Mouse (Mus musculus): ENCODE measurements around the gene Aup1. TPM values are rescaled to one million over a fixed set of nuclear protein-coding genes. Genes with fewer than 3 reads are reported as not detected.

Aup1 gene
- polyA plus RNA-seq, 1 experiment = 44.3 TPM

GRCm38 (mm10) chr6:83011255-83011654 is 43.1 kb upstream of the Aup1 start:
- no peak overlapping the region for H3K4me3 ChIP-seq (ENCODE audit: low read depth, low read length)
- H3K27me3 ChIP-seq (ENCODE audit: control insufficient read depth, insufficient read depth, low read length, poor library complexity, severe bottlenecking) = no peaks in the 10 kb centered on the region
- H3K9me3 ChIP-seq (replicated peaks; ENCODE audit: control insufficient read depth, insufficient read depth, low read length, poor library complexity, severe bottlenecking) = no peaks in the 10 kb centered on the region
- TF ChIP-seq CTCF (IDR thresholded peaks at IDR 0.05; ENCODE audit: low read depth, low read length) (no peak), POLR2A (IDR thresholded peaks at IDR 0.05; ENCODE audit: insufficient read depth, low read length) (no peak), EP300 (IDR thresholded peaks at IDR 0.05; ENCODE audit: insufficient read depth, low read depth, low read length) (no peak)
- no peaks in the 10 kb centered on the region for H3K36me3 ChIP-seq (ENCODE audit: control insufficient read depth, insufficient read depth, low read length, poor library complexity, severe bottlenecking)
- no peak overlapping the region for H3K27ac ChIP-seq (ENCODE audit: insufficient read depth, low read length)
- H3K4me1 ChIP-seq (ENCODE audit: control insufficient read depth, insufficient read depth, low read length) = no peaks in the 10 kb centered on the region
- no peak overlapping the region for H3K9ac ChIP-seq (ENCODE audit: low read depth, poor library complexity, severe bottlenecking)

- H3K4me1 ChIP-seq (ENCODE audit: control insufficient read depth, insufficient read depth, low read length) = no peaks in the 10 kb centered on the region
- H3K4me3 ChIP-seq (ENCODE audit: low read depth, low read length) = no peak overlapping the region
- no peak overlapping the region for H3K9ac ChIP-seq (ENCODE audit: low read depth, poor library complexity, severe bottlenecking)
- H3K36me3 ChIP-seq (ENCODE audit: control insufficient read depth, insufficient read depth, low read length, poor library complexity, severe bottlenecking) = no peaks in the 10 kb centered on the region
- no peak overlapping the region for H3K27ac ChIP-seq (ENCODE audit: insufficient read depth, low read length)
- H3K27me3 ChIP-seq (ENCODE audit: control insufficient read depth, insufficient read depth, low read length, poor library complexity, severe bottlenecking) = no peaks in the 10 kb centered on the region
- TF ChIP-seq EP300 (IDR thresholded peaks at IDR 0.05; ENCODE audit: insufficient read depth, low read depth, low read length) (no peak), CTCF (IDR thresholded peaks at IDR 0.05; ENCODE audit: low read depth, low read length) (no peak), POLR2A (IDR thresholded peaks at IDR 0.05; ENCODE audit: insufficient read depth, low read length) (no peak)
- H3K9me3 ChIP-seq (replicated peaks; ENCODE audit: control insufficient read depth, insufficient read depth, low read length, poor library complexity, severe bottlenecking) = no peaks in the 10 kb centered on the region
Observed at GRCm38 (mm10) chr6:83011756-83012155, 42.6 kb upstream of the Aup1 start.

- Histone ChIP-seq H3K4me1 (ENCODE audit: control insufficient read depth, insufficient read depth, low read length) (no peaks in the 10 kb centered on the region), H3K4me3 (ENCODE audit: low read depth, low read length) (no peak overlapping the region), H3K9me3 (replicated peaks; ENCODE audit: control insufficient read depth, insufficient read depth, low read length, poor library complexity, severe bottlenecking) (no peaks in the 10 kb centered on the region), H3K27ac (ENCODE audit: insufficient read depth, low read length) (no peak overlapping the region), H3K9ac (ENCODE audit: low read depth, poor library complexity, severe bottlenecking) (no peak overlapping the region), H3K36me3 (ENCODE audit: control insufficient read depth, insufficient read depth, low read length, poor library complexity, severe bottlenecking) (no peaks in the 10 kb centered on the region), H3K27me3 (ENCODE audit: control insufficient read depth, insufficient read depth, low read length, poor library complexity, severe bottlenecking) (no peaks in the 10 kb centered on the region)
- TF ChIP-seq CTCF (IDR thresholded peaks at IDR 0.05; ENCODE audit: low read depth, low read length) (no peak), EP300 (IDR thresholded peaks at IDR 0.05; ENCODE audit: insufficient read depth, low read depth, low read length) (no peak)
Observed at GRCm38 (mm10) chr6:83013444-83013843, 40.9 kb upstream of the Aup1 start.

- Histone ChIP-seq H3K36me3 (ENCODE audit: control insufficient read depth, insufficient read depth, low read length, poor library complexity, severe bottlenecking) (no peaks in the 10 kb centered on the region), H3K4me3 (ENCODE audit: low read depth, low read length) (no peak overlapping the region), H3K9ac (ENCODE audit: low read depth, poor library complexity, severe bottlenecking) (no peak overlapping the region), H3K27me3 (ENCODE audit: control insufficient read depth, insufficient read depth, low read length, poor library complexity, severe bottlenecking) (no peaks in the 10 kb centered on the region), H3K4me1 (ENCODE audit: control insufficient read depth, insufficient read depth, low read length) (no peaks in the 10 kb centered on the region), H3K9me3 (replicated peaks; ENCODE audit: control insufficient read depth, insufficient read depth, low read length, poor library complexity, severe bottlenecking) (no peaks in the 10 kb centered on the region), H3K27ac (ENCODE audit: insufficient read depth, low read length) (no peak overlapping the region)
- no peak for TF ChIP-seq CTCF (IDR thresholded peaks at IDR 0.05; ENCODE audit: low read depth, low read length)
- no peak for TF ChIP-seq POLR2A (IDR thresholded peaks at IDR 0.05; ENCODE audit: insufficient read depth, low read length)
- no peak for TF ChIP-seq EP300 (IDR thresholded peaks at IDR 0.05; ENCODE audit: insufficient read depth, low read depth, low read length)
Observed at GRCm38 (mm10) chr6:83014482-83015466, 39.5 kb upstream of the Aup1 start.

- no peaks in the 10 kb centered on the region for H3K36me3 ChIP-seq (ENCODE audit: control insufficient read depth, insufficient read depth, low read length, poor library complexity, severe bottlenecking)
- no peak for TF ChIP-seq POLR2A (IDR thresholded peaks at IDR 0.05; ENCODE audit: insufficient read depth, low read length)
- no peak for TF ChIP-seq CTCF (IDR thresholded peaks at IDR 0.05; ENCODE audit: low read depth, low read length)
- no peak for TF ChIP-seq EP300 (IDR thresholded peaks at IDR 0.05; ENCODE audit: insufficient read depth, low read depth, low read length)
- no peaks in the 10 kb centered on the region for H3K9me3 ChIP-seq (replicated peaks; ENCODE audit: control insufficient read depth, insufficient read depth, low read length, poor library complexity, severe bottlenecking)
- no peak overlapping the region for H3K9ac ChIP-seq (ENCODE audit: low read depth, poor library complexity, severe bottlenecking)
- no peaks in the 10 kb centered on the region for H3K27me3 ChIP-seq (ENCODE audit: control insufficient read depth, insufficient read depth, low read length, poor library complexity, severe bottlenecking)
- H3K27ac ChIP-seq (ENCODE audit: insufficient read depth, low read length) = no peak overlapping the region
- H3K4me3 ChIP-seq (ENCODE audit: low read depth, low read length) = no peak overlapping the region
- no peaks in the 10 kb centered on the region for H3K4me1 ChIP-seq (ENCODE audit: control insufficient read depth, insufficient read depth, low read length)
Observed at GRCm38 (mm10) chr6:83015749-83016148, 38.6 kb upstream of the Aup1 start.

GRCm38 (mm10) chr6:83017190-83017589 is 37.1 kb upstream of the Aup1 start:
- H3K9me3 ChIP-seq (replicated peaks; ENCODE audit: control insufficient read depth, insufficient read depth, low read length, poor library complexity, severe bottlenecking) = no peaks in the 10 kb centered on the region
- H3K4me1 ChIP-seq (ENCODE audit: control insufficient read depth, insufficient read depth, low read length) = no peaks in the 10 kb centered on the region
- H3K9ac ChIP-seq (ENCODE audit: low read depth, poor library complexity, severe bottlenecking) = no peak overlapping the region
- H3K4me3 ChIP-seq (ENCODE audit: low read depth, low read length) = no peak overlapping the region
- H3K36me3 ChIP-seq (ENCODE audit: control insufficient read depth, insufficient read depth, low read length, poor library complexity, severe bottlenecking) = no peaks in the 10 kb centered on the region
- TF ChIP-seq POLR2A (IDR thresholded peaks at IDR 0.05; ENCODE audit: insufficient read depth, low read length) = no peak
- TF ChIP-seq EP300 (IDR thresholded peaks at IDR 0.05; ENCODE audit: insufficient read depth, low read depth, low read length) = no peak
- no peak for TF ChIP-seq CTCF (IDR thresholded peaks at IDR 0.05; ENCODE audit: low read depth, low read length)
- no peak overlapping the region for H3K27ac ChIP-seq (ENCODE audit: insufficient read depth, low read length)
- no peaks in the 10 kb centered on the region for H3K27me3 ChIP-seq (ENCODE audit: control insufficient read depth, insufficient read depth, low read length, poor library complexity, severe bottlenecking)
